Mouse (Mus musculus) brain, embryonic 18.5 days (tissue): ENCODE results near the gene Fam71e2.

ENCODE experiments used
- DNase-seq: peaks from one replicate; pipeline ENCODE4 v3.0.0-alpha.2; 2012; ENCODE audit warnings: low read depth, low spot score

Fam71e2 gene

DNA sequence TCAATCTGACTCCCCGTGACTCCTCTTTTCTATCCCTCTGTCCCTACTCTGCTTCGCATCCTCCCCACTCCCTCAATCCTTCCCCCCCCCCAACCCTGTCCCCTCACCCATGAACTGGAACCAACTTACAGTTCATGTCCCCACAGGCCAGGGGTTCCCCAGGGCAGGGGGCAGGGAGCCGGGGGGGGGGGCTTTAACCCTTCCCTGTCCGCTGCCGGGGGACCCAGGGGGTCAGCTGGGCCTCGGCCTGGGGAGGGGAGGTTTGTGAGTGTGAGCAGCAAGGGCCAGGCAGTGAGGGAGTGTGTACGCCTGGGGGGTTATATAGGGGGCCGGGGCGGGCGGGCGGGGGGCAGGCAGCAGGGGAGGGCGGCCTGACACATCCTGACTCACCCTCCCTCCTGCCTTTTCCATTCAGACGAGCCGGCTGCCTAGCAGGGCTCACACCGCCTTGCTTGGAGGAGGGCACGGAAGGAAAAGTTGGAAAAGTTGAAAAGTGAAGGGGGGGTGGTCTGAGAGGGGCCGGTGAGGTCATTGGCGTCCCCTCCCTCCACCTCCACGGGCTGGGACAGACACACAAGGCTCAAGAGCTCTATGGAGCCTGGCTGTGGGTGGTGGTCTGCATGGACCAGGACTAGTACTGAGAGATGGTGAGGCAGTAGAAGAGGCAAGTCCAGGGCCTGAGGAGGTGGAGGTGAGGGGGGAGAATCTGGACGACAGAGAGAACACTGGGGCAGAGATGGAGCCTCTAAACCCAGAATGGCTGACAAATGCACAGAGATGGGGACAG lies 6.9 kb upstream of the Fam71e2 start:
- DNase-seq: no peak

DNA sequence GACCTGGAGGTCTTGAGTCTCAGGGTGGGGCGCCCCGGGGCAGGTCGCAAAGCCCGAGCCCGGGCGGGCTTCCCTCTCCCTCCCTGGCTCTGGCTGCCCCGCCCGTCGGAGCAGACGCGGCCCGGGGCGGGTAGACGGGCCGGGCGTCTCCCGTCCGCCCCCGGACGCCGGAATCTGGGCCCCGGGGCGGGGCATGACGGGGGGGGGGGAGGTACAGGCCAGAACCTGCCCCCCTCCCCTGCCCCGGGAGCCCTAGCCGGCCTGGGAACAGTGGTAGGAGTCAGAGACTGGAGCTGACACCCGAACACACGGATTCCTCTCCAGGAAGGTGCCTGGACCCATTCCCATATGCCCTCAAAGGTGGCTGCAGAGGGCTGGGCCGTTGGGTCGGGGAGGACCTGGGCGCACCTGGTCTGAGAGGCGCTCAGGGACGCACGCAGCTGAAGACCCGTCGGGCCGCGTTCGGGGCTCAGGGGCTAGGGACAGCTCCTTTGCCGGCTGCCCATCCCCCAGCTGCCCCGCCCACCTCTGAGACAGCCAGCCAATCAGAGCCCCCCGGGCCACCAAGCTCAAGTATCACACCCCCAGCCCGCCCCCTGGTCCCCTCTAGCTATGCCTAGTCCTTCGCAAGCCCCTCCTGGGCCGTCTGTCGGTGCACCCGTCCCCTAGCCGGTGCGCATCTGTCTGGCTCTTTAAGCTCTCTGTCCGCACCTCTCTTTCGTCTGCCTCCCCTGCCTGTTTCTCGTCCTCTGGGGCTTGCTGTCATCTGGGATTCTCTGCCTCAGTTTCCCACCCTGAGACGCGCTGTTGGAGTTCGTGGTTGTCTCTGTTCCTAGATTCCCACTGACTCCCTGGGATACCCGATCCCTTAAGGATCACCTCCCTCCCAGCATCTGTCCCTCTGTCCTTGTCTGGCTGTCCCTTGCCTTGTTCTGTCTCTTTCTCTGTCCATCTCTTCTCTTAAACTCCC lies 6.0 kb upstream of the Fam71e2 start:
- no peak for DNase-seq

DNA sequence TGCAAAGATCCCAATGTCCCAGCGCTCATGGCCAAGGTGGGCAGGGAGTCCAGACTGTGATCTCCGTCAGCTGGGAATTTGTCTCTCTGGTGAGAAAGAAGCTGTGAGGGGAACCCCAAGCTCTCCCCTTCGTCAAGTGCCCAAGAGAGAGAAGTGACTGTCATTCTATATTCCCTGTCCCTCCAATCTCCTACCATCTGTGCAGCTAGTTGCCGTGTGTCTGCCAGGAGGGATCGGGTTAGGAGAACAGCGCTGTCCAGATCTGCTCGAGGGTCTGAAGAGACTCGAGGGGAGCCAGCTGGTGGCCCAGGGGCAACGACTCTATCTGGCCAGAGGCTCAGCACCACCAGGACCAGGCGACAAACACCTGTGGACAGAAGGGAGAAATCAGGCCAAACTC lies 5.0 kb upstream of the Fam71e2 start:
- no peak for DNase-seq

DNA sequence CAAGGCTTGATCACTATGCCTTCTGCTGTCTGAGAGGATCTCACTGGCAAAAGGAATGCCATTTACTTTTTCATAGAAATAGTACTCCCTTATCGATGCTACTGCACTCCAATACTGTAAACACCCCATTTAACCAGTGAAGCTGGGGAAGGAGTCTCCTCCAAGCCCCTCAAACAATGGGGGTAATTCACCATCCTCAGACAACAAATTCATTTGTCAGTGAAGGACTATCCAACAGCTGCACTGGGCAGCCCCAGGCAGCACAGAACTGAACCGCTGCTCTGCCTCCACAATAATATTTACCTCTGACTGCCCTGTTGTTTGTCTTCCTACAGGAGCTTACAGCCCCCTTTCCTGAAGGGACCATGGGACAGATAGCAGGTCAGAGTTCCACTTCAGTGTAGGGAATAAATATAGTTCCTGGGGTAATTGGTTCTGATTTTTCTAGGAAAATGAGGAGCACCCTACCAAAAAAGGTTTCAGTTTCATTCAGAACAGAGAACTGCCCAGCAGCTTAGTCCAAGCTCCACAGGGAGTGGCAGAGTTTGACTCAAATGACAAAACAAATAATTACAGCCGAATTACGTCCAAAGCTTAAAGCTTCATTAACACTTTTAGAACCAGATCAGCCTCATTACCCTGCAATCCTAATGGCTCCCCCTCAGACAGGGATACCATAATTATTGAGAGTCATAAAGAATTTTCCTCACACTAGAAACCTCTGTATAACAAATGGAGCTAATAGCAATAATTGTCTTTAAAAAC lies 6.0 kb downstream of the Fam71e2 start:
- DNase-seq: no peak

DNA sequence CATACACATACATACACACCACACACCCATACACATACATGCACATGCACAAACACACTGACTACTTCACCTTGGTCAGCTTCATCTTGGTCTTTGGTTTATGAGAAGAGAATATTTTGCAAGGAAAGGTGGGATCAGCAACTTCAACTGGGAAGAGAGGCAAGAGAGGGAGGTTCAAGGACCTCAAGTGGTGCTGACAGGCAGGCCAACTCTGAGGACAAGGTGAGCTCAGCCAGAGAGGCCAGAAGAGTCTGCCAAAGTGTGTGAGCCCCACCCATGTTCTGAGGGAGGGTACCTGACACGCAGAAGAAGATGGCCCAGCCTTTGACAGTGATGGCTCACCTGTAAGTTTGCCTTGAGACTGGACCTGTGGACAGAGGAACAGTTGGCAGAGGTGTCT lies 11.4 kb downstream of the Fam71e2 start:
- DNase-seq: no peak

DNA sequence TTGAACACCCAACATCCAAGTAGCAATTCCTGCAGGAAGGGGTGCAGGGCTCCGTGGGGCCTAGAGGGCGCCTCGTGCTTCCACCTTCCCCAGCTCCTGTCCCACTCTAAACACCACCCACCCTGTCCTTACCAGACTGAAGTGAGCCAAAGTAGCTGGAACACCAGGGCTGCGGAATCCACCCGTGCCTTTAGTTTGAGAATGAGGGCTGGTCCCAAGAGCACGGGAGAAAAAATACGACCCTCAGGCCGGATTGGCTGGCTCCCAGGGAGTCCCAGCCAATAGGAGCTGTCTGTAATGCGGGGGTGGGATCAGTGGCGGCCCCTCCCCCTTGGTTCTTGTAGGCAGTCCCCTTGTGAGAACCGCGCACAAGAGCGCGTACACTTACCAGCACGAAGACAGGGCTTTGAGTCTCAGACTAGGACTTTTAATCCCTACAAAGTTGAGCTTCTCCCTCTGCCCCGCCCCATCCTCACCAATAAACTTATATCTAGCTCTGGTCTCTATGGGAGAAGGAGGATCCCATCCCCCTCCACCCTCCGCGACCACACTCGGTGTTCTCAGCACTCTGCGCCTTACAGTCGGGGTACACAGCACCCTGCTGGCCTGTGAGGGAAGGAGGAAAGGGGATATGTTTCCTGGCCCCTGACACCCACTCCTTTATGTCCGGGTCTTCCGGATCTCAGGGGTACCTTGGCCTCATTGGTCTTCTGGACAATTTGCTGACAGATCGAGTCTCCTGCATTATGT lies 18.1 kb downstream of the Fam71e2 start, which contains the start of gene Cox6b2:
TSS of gene Cox6b2 (minus strand) at position 274 of the 750 bp plus-strand sequence.
- DNase-seq: peak; percentile 67

DNA sequence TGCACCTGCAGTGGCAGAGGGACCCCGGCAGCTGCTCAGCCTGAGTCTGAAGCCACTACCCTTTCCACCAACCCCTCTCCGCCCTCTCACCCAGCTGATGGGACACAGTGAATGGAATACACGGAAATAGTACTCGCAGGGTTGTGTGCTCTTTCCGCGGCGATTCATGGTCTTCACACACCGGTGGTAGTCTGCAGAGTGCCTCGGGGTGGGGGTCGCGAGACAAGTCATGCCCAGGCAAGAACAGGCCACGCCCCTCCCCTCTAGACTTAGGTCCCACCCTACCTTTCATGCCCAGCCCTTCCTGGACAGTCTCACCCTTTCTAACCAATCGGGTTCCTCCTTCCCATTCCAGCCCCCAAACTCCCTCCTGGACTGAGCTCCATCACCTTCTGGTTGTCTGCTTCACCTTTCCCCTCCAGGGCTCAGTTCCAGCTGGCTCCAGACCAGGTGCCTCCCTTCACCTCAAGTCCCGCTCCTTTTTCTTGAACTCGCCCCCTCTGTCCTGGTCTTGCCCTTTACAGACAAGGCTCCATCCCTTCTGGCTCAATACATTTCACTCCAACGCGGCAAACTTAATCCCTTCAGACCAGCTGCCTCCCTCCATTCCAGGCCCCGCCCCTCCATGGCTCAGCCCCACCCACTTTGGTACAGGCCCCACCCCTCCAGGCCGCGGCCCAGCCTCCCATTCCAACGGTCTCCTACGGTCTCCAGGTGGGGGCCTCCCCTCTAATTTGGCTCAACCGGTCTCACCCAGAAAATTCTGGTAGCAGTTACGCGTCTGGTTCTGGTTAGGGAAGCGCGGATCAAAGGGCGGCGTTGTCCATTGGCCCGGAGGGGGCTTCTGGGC lies 18.9 kb downstream of the Fam71e2 start:
- no peak for DNase-seq

DNA sequence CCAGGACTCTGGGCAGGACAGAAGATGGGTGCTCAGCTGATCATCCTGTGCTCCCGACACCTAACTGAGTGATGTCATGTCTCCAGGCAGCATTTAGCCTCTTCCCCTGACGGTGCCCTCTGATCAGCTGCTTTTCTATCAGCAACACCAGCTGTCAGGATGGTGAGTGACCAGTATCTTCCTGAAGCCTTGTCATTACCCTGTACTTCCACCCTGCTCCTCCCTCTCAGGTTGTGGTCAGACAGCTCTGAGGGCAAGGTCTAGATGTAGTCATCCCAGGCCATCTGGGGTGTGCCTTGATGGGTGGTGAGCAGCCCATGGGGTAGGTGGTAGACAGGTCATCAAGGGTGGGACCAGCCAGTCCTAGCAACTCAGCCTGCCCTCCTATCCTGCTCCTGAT lies 21.9 kb downstream of the Fam71e2 start:
- DNase-seq: no peak

DNA sequence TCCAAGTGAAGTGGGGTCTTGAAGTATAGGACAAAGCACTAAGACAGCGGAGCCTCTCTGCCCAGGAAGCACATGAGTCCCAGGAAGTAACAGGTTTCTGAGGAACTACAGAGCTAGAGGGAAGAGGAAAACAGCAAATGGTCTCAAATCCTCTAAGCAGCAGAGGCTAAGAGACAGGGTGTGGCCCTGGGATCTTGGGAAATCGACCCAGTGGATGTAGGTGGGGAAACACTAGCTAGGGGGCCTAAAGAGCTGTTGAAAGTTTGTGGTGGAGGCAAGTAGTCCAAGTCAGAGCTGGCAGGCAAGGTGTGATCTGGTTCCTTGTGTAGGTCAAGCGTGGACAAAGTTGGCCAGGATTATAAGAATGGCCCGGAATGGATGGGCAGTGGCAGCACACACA lies 22.8 kb downstream of the Fam71e2 start:
- no peak for DNase-seq

DNA sequence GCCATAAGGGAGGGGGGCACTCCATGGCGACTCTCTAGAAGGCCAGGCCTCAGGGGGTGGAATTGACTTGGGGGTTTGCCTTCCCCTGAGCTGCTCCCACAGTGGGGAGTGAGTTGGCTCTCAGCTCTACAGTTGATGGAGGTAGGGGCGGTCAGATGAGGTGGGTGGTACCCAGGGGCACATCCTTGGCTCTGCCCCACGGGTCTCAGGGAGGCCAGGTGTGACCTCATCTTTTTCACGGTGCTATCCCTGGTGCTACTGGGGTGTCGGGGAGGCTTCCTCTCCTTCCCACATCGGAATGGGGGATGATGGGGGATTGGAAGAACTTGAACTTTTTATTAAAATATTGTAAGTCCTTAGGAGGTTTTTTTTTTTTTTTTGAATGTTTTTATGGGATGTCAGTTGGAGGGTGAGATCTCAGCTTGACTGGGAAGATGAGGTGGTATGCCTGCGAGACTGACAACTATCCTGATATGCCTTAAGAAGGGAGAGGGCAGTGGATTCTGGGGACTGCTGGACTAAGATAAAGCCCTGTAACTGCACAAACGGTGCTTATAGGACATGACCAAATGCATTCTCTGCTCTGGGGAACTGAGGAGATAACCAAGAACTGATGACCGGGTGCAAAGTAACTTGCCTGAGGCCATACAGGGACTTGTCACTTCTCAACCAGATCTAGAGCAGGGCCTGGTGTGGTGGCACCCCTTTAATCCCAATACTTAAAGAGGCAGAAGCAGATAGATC lies 23.8 kb downstream of the Fam71e2 start:
- no peak for DNase-seq

DNA sequence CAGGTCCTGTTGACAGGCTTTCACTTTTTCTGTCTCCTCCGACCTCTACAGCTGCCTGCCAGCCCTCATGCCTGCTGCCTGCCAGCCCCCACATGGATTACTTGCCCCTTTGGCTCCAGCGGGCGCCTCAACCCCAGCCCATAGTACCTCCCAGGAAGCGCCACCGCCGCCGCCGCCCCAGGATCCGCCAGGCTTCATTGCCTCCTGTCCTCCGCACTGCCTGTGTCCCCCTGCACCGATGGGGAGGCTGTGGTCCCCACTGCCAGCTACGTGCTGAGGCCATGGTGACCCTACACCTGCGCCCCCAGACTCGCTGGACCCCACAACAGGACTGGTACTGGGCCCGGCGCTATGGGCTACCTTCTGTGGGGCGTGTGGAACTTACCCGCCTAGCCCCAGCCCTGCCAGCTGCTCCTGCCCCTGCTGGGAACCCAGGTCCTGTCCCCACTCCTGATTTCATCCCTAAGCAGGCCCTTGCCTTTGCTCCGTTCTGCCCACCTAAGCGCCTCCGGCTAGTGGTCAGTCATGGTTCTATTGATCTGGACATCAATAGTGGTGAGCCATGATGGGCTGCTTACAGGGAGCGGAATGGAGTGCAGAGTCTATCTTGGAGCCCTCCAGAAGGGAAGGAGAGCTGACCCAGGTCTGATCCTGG lies 24.6 kb downstream of the Fam71e2 start:
- no peak for DNase-seq

DNA sequence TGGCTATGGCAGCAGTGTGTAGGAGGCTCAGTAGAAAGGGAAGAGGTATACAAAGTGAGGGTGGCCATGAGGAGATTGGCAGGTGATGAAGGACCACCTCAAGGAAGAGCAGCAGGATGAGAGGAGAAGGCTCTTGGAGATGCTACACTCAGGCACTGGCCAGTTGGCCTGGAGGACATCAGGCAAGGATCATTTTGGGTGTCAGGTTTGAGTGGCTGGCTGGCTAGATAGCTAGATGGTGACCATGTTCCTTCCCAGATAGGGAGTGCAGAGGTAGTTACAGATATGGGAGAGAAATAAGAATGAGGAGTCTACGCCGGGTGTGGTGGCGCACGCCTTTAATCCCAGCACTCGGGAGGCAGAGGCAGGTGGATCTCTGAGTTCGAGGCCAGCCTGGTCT lies 26.2 kb downstream of the Fam71e2 start:
- no peak for DNase-seq

DNA sequence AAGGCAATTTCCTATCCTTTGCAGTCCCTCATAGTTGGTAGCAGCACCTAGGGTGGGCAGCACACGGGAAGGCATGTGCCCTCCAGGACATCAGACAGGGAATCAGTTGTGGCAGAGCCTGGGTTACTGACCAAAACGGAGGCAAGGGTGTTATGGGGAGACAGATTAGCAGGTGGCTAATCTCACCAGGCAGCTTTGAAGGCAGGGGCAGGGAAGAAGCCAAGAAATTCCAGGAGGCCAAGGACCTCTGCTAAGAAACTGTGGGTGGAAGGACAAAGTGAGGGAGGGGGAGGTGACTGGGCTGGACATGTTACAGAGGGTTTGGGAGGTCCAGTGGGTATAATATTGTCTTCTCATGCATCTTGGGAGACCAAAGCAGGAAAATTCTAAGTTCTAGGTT lies 27.7 kb downstream of the Fam71e2 start:
- DNase-seq: no peak

DNA sequence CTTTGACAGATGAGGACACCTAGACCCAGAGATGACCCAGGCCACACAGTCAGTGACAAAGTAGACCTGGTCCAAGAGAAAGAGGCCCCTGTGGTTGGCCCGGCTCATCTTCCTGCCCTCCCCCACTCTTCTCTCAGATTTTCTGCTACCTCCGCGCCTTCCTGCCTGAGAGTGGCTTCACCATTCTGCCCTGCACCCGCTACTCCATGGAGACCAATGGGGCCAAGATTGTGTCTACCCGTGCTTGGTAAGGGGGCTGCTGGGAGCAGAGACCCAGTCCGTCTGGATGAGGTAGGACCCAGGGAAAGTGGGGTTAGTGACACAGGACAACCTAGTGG lies 28.7 kb downstream of the Fam71e2 start:
- no peak for DNase-seq

DNA sequence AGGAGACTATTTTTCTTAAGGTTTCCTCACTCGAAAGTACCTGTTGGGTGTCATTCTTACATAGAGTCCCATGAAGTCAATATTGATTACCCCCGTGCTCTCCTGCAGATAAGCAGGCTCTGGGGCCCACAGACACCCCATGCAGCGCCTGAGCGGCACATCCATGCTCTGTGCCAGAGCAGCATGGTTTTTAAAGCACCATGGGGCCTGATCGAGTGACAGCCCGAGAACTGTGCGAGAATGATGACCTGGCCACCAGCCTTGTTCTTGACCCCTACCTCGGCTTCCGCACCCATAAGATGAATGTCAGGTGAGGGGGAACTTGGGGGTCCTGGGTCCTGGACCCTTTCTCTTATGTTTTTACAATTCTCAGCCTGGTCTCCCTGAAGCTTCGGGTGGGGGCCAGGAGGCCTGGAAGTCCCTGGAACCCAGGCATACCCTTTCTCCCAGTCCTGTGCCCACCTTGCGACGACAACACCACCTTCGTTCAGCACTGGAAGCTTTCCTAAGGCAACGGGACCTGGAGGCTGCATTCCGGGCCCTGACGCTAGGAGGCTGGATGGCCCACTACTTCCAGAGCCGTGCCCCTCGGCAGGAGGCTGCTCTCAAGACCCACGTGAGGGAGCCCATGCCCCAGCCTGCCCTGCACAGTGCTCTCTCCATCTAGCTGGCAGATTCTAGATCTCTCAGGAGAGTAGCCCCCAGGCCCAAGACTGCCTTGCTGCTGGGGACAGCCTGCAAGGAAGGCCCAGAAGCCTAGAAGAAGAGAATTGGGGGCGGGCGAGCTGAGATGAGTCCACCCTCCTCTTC lies 29.2 kb downstream of the Fam71e2 start:
- no peak for DNase-seq

DNA sequence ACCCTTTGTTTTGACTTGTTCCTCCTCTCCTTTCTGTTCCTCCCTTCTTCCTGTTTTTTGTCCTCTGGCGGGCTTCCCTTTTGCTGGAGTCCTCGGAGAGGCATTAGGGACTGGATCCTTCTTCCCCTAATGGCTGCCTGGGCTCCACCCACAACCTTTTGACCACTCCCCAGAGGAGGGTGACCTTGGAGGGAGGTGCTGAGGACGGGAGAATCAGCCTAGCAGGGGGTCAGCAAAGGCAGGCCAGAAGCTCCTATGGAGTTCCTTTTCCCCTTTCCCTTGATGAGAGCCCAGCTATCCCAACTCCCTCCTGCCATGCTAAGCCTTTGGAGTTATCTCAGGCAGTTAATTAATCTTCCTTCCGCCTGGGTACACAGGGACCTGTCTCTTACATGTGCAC lies 30.0 kb downstream of the Fam71e2 start:
- DNase-seq: no peak

DNA sequence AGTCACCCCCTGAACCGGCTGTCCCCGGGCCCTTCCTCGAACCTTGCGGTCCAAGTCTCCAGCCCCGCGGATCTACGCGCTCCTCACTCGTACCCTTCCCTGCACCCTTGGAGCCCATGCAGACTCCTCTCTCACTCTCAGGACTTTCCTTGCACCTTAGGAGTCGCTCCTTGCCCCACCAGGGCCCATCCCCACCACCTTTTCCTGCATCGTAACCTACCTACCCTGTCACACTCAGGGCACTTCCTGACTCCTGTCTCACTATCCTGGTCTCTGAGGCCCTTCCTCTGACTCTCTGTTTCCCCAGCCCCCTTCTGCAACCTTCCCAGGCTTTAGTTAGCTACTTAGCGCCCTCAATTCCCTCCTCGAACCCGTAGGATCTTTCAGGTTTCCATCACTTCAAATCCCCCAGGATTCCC lies 30.8 kb downstream of the Fam71e2 start:
- no peak for DNase-seq

DNA sequence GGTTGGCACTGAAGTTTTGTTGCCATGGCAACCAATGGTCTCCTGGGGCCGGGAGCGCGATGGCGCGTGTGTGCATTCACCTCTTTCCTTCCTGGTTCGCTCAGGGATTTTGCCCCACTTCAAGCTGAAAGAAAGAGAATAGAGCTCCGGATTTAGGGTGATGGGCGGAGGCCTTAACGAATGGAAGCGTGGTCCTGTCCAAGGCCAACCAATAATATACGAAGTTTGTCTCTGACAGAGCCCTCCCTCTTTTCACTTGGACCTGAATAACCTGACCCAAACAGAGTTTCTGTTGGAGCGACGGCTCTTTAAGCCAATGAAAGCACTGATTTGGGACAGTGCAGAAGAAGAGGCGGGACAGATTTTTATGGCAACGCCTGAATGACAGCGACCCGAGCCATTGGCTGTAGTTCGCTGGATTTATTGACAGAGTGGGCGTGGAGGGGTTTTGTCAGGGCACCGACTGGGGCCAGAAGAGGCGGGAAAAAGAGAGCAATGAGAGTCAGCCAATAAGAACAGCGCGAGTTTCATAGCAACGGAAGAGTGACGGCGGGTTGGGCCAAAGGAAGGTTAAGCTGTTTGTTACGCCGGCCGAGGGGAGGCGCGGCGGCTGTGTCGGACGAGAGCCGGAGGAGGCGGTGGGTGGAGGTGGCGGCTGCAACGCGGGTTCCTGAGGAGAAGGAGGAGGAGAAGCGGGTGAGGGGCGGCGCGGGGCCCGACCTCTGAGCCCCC lies 31.4 kb downstream of the Fam71e2 start, which contains the start of gene Kmt5c:
TSS of gene Kmt5c (plus strand) at position 572 of the 732 bp plus-strand sequence.
- DNase-seq: peak; percentile 100
